Mouse (Mus musculus): ENCODE data around the gene Bnip1.

Bnip1 gene

GRCm38 (mm10) chr17:26840922-26841731 lies 60.3 kb downstream of the Bnip1 start:
- no peak for DNase-seq

GRCm38 (mm10) chr17:26841981-26842380 lies 61.1 kb downstream of the Bnip1 start:
- no peak for DNase-seq
